ENCODE assay signal across 8 mouse cellular contexts in genomic region chr4:122836403-122836775, GRCm38 (mm10). TPM values are rescaled to one million over a fixed set of nuclear protein-coding genes. Genes with fewer than 3 reads are reported as not detected.
DNase-seq lines count a peak whose midpoint lies in the region; ATAC-seq and TF ChIP-seq lines count a peak whose summit lies in the region.

No protein-coding gene starts in this region.

- H3K27me3 ChIP-seq in heart, embryonic 12.5 days (replicated peaks), result no peaks in the 10 kb centered on the region
- H3K27me3 ChIP-seq in forebrain, postnatal 0 days (ENCODE audit: insufficient read depth, low read length), result no peaks in the 10 kb centered on the region

- under 1% methylated on average over 7 of the region's 7 CpGs for WGBS in heart, embryonic 12.5 days
- 3% methylated on average over 7 of the region's 7 CpGs for WGBS in forebrain, postnatal 0 days

- peak overlapping the region; percentile 86 for H3K9ac ChIP-seq in heart, embryonic 12.5 days
- H3K9ac ChIP-seq in ES-E14 (ENCODE audit: insufficient read depth, low read depth, low read length, poor library complexity, severe bottlenecking), result peak overlapping the region; percentile 86
- H3K9ac ChIP-seq in forebrain, postnatal 0 days, result peak overlapping the region; percentile 85

- H3K4me3 ChIP-seq in heart, embryonic 12.5 days, result peak overlapping the region; percentile 75
- H3K4me3 ChIP-seq in ES-E14 (ENCODE audit: insufficient read depth in 1 of 2, low read depth in 1 of 2, low read length in 2 of 2, poor library complexity in 1 of 2, severe bottlenecking in 1 of 2), result peak overlapping the region; percentile 78 to 89
- H3K4me3 ChIP-seq in forebrain, postnatal 0 days (ENCODE audit: low read depth, low read length), result peak overlapping the region; percentile 69

- DNase-seq in heart, adult 9 months (ENCODE audit: low spot score in 2 of 2), result no peak
- DNase-seq in ES-E14 (ENCODE audit: low read depth, low spot score), result no peak
- no peak for DNase-seq in forebrain, postnatal 0 days
- DNase-seq in adrenal gland, postnatal 25 days, result no peak
- no peak for DNase-seq in adrenal gland, postnatal 4 days (ENCODE audit: low spot score in 2 of 2)
- DNase-seq in left cerebral cortex, adult 11 months (ENCODE audit: low spot score), result no peak

- H3K4me2 ChIP-seq in heart, embryonic 12.5 days, result peak overlapping the region; percentile 78
- H3K4me2 ChIP-seq in forebrain, postnatal 0 days (ENCODE audit: low read depth), result peak overlapping the region; percentile 79

- peaks cover 2% of the 10 kb centered on the region; the same call in 1 of the 2 replicates for H3K36me3 ChIP-seq in heart, embryonic 12.5 days
- no peaks in the 10 kb centered on the region for H3K36me3 ChIP-seq in ES-E14 (ENCODE audit: control insufficient read depth, insufficient read depth, low read length, poor library complexity, severe bottlenecking)
- 0 out of 2 replicates have a peak, but pooled peaks cover 5% of the 10 kb centered on the region for H3K36me3 ChIP-seq in forebrain, postnatal 0 days (ENCODE audit: insufficient read depth)

- TF ChIP-seq CTCF in forebrain, postnatal 0 days (IDR thresholded peaks at IDR 0.05; ENCODE audit: low read depth), result 0 out of 2 replicates have a peak, but pooled peaks have one; percentile 0

- in situ Hi-C loops in ES-E14 (cut with MboI; ENCODE audit: low sequenced_read_pairs in 2 of 2, unreplicated experiment in 2 of 2), result no loop called here

- ATAC-seq in heart, embryonic 12.5 days (ENCODE audit: insufficient number of reproducible peaks, low FRiP score), result peak; percentile 52; the same call in 1 of the 2 replicates
- peak; percentile 34 for ATAC-seq in forebrain, postnatal 0 days
- ATAC-seq in megakaryocyte progenitor cell, adult 5-6 weeks (replicated peaks; ENCODE audit: poor library complexity), result peak; percentile 3

- H3K9me3 ChIP-seq in heart, embryonic 12.5 days (replicated peaks), result no peaks in the 10 kb centered on the region
- no peaks in the 10 kb centered on the region for H3K9me3 ChIP-seq in ES-E14 (ENCODE audit: control insufficient read depth, insufficient read depth, low read depth, low read length)
- no peaks in the 10 kb centered on the region for H3K9me3 ChIP-seq in forebrain, postnatal 0 days (ENCODE audit: low read length)

- H3K27ac ChIP-seq in heart, embryonic 12.5 days (ENCODE audit: poor library complexity, severe bottlenecking), result peak overlapping the region; percentile 56; the same call in 1 of the 2 replicates
- no peak overlapping the region for H3K27ac ChIP-seq in ES-E14 (ENCODE audit: insufficient read depth, low read depth, low read length, poor library complexity, severe bottlenecking)
- H3K27ac ChIP-seq in forebrain, postnatal 0 days (ENCODE audit: low read depth, low read length), result peak overlapping the region; percentile 80

- peaks cover 16% of the 10 kb centered on the region for H3K4me1 ChIP-seq in heart, embryonic 12.5 days (replicated peaks)
- H3K4me1 ChIP-seq in ES-E14 (ENCODE audit: control insufficient read depth in 2 of 2, insufficient read depth in 2 of 2, low read length in 2 of 2, poor library complexity in 1 of 2), result peaks cover 0 to 3% of the 10 kb centered on the region in 2 experiments; a peak in 2 of 4 replicates
- H3K4me1 ChIP-seq in forebrain, postnatal 0 days (ENCODE audit: insufficient read depth), result peaks cover 4% of the 10 kb centered on the region; the same call in 1 of the 2 replicates

TF ChIP-seq in ES-E14, 5 proteins besides CTCF, POLR2A, EP300 and RAD21:
- TF ChIP-seq ZNF384 (IDR thresholded peaks at IDR 0.05; ENCODE audit: low read depth, low read length) (no peak), MAFK (IDR thresholded peaks at IDR 0.05; ENCODE audit: insufficient read depth, low read depth, low read length) (no peak), CHD2 (IDR thresholded peaks at IDR 0.05; ENCODE audit: low read depth, low read length) (no peak), HCFC1 (IDR thresholded peaks at IDR 0.05; ENCODE audit: borderline replicate concordance, insufficient read depth, low read length) (no peak), ZC3H11A (IDR thresholded peaks at IDR 0.05; ENCODE audit: borderline replicate concordance, low read depth, low read length) (no peak)

RNA-seq across cellular contexts. Expression of gene Ppt1, which starts 0.3 kb away (rescaled TPM):
- 60.6 and 60.7 TPM in 2 replicates for polyA plus RNA-seq in heart, embryonic 12.5 days (2016; fragmentation: Nextera tagmentation; extraction: Ambion mirVana)
- 34.9 and 43.3 TPM in 2 replicates for total RNA-seq in ES-E14 (2012; rRNA removed)
- 43.7 and 53.8 TPM in 2 replicates for total RNA-seq in forebrain, postnatal 0 days (2014; rRNA removed)
- 51.1 and 68.7 TPM in 2 replicates for polyA plus RNA-seq in forebrain, postnatal 0 days (2015; fragmentation: Nextera tagmentation; extraction: Ambion mirVana)
- 120 and 123 TPM in 2 replicates for total RNA-seq in megakaryocyte progenitor cell, adult 5-6 weeks (2015)
- total RNA-seq in megakaryocyte progenitor cell, adult 5-6 weeks (2017), result 71.5 and 79.3 TPM in 2 replicates
- total RNA-seq in adrenal gland, postnatal 25 days (2021), result 68.1 and 70.8 TPM in 2 replicates
- 10 to 100 TPM; 74.6 to 78.1 TPM for total RNA-seq in adrenal gland, postnatal 4 days (2021)

RNA-seq across cellular contexts. Expression of gene Cap1, which starts 49.5 kb away (rescaled TPM):
- 46.4 and 47.6 TPM in 2 replicates for polyA plus RNA-seq in heart, embryonic 12.5 days (2016; fragmentation: Nextera tagmentation; extraction: Ambion mirVana)
- 89.4 and 130 TPM in 2 replicates for total RNA-seq in ES-E14 (2012; rRNA removed)
- total RNA-seq in forebrain, postnatal 0 days (2014; rRNA removed), result 155 and 161 TPM in 2 replicates
- polyA plus RNA-seq in forebrain, postnatal 0 days (2015; fragmentation: Nextera tagmentation; extraction: Ambion mirVana), result 68.5 and 75.2 TPM in 2 replicates
- total RNA-seq in megakaryocyte progenitor cell, adult 5-6 weeks (2015), result 125 and 140 TPM in 2 replicates
- total RNA-seq in megakaryocyte progenitor cell, adult 5-6 weeks (2017), result 169 and 175 TPM in 2 replicates
- total RNA-seq in adrenal gland, postnatal 25 days (2021), result 132 and 141 TPM in 2 replicates
- total RNA-seq in adrenal gland, postnatal 4 days (2021), result 100 to 1,000 TPM; 138 to 147 TPM
